Mouse (Mus musculus) liver, postnatal 0 days (tissue): ENCODE results near the gene Edem1. TPM values are rescaled to one million over a fixed set of nuclear protein-coding genes. Genes with fewer than 3 reads are reported as not detected.

Source experiments
- ATAC-seq: fragments of 200-750 bp; cut with Nextera tagmentation; 2 replicates; pipeline ENCODE4 v1.8.0; 2017; ENCODE audit warnings: mild to moderate bottlenecking, moderate library complexity
- DNase-seq: peaks from one replicate; pipeline ENCODE4 v3.0.0-alpha.2; 2016
- H3K27ac ChIP-seq: fragments of 300-500 bp; sonication (generic); 2 replicates; pipeline ENCODE4 v1.5.1; 2014; ENCODE audit warnings: antibody characterized with exemption, moderate library complexity, mild to moderate bottlenecking, low read depth
- H3K27me3 ChIP-seq: fragments of 300-500 bp; sonication (generic); 2 replicates; pipeline ENCODE4 v1.6.1; 2014; ENCODE audit warnings: low read length, control low read depth, mixed read lengths; ENCODE audit not compliant: insufficient read depth
- H3K36me3 ChIP-seq: fragments of 300-500 bp; sonication (generic); replicated peaks from 2 replicates; pipeline ENCODE4 v1.6.1; 2014; ENCODE audit warnings: mild to moderate bottlenecking, control low read depth, low read length, moderate library complexity, mixed read lengths; ENCODE audit not compliant: insufficient read depth
- H3K4me1 ChIP-seq: fragments of 300-500 bp; sonication (generic); 2 replicates; pipeline ENCODE4 v1.6.1; 2014; ENCODE audit warnings: antibody characterized with exemption, mild to moderate bottlenecking, control low read depth; ENCODE audit not compliant: insufficient read depth
- H3K4me2 ChIP-seq: fragments of 300-500 bp; sonication (generic); 2 replicates; pipeline ENCODE4 v1.6.1; 2014; ENCODE audit warnings: low read depth, mild to moderate bottlenecking, low read length, moderate library complexity, mixed read lengths
- H3K4me3 ChIP-seq: fragments of 300-500 bp; sonication (generic); 2 replicates; pipeline ENCODE4 v1.5.1; 2014; ENCODE audit warnings: low read depth, low read length
- H3K9ac ChIP-seq: fragments of 300-500 bp; sonication (generic); replicated peaks from 2 replicates; pipeline ENCODE4 v1.6.1; 2014; ENCODE audit warnings: mild to moderate bottlenecking, moderate library complexity
- H3K9me3 ChIP-seq: fragments of 300-500 bp; sonication (generic); 2 replicates; pipeline ENCODE4 v1.6.1; 2016; ENCODE audit warnings: mild to moderate bottlenecking, control low read depth, low read length, mixed read lengths
- CTCF ChIP-seq: sonication (generic); IDR thresholded peaks from 2 replicates; pipeline ENCODE4 v1.5.1; 2016; ENCODE audit warnings: antibody characterized with exemption, low read depth
- EP300 ChIP-seq: IDR thresholded peaks from 2 replicates; pipeline ENCODE4 v1.6.1; 2016; ENCODE audit warnings: antibody characterized with exemption, low read depth, mild to moderate bottlenecking
- WGBS: fragments of 180-500 bp; shearing (Covaris S2); extraction: QIAGEN DNeasy Blood & Tissue Kit; methylation state at CpG from one replicate; pipeline ENCODE4 v1.1.7; 2014; ENCODE audit not compliant: insufficient replicate concordance; 5-methylcytosine and 5-hydroxymethylcytosine counted together
- polyA plus RNA-seq: library from polyadenylated mRNA; unstranded; fragments of >200 nt; fragmentation: Nextera tagmentation; extraction: Ambion mirVana; gene quantifications from 2 replicates; pipeline ENCODE4 v1.2.1, GENCODE M21; 2015

Gene Edem1
- polyA plus RNA-seq, 1 experiment from 2014 or later, result 23.1 TPM

- ATAC-seq, result no peak
- Histone ChIP-seq H3K9me3 (no peaks in the 10 kb centered on the region), H3K27me3 (no peaks in the 10 kb centered on the region), H3K4me3 (no peak overlapping the region), H3K4me1 (peaks cover 18% of the 10 kb centered on the region), H3K36me3 (no peaks in the 10 kb centered on the region), H3K27ac (no peak overlapping the region), H3K4me2 (no peak overlapping the region), H3K9ac (no peak overlapping the region)
- DNase-seq, result no peak
- TF ChIP-seq CTCF (peak; percentile 42), EP300 (no peak)
- 71% methylated on average over 1 of the region's 1 CpGs for WGBS
Measured at GRCm38 (mm10) chr6:108808786-108809185, 19.7 kb upstream of the Edem1 start.

- ATAC-seq, result no peak
- TF ChIP-seq CTCF (no peak), EP300 (no peak)
- no peaks in the 10 kb centered on the region for H3K9me3 ChIP-seq
- no peak overlapping the region for H3K4me2 ChIP-seq
- H3K36me3 ChIP-seq, result peaks cover 4% of the 10 kb centered on the region; the same call in 1 of the 2 replicates
- H3K9ac ChIP-seq, result no peak overlapping the region
- peaks cover 10% of the 10 kb centered on the region for H3K4me1 ChIP-seq
- H3K4me3 ChIP-seq, result no peak overlapping the region
- no peak for DNase-seq
- WGBS, result 77% methylated on average over 10 of the region's 10 CpGs
- H3K27ac ChIP-seq, result no peak overlapping the region
- no peaks in the 10 kb centered on the region for H3K27me3 ChIP-seq
Measured at GRCm38 (mm10) chr6:108810237-108810636, 18.2 kb upstream of the Edem1 start.

GRCm38 (mm10) chr6:108812134-108812533, 16.3 kb upstream of the Edem1 start:
- no peak for TF ChIP-seq CTCF
- no peak for TF ChIP-seq EP300
- DNase-seq, result no peak
- no peak overlapping the region for H3K9ac ChIP-seq
- no peaks in the 10 kb centered on the region; the same call in 1 of the 2 replicates for H3K4me1 ChIP-seq
- peaks cover 17% of the 10 kb centered on the region for H3K36me3 ChIP-seq
- H3K9me3 ChIP-seq, result no peaks in the 10 kb centered on the region
- no peaks in the 10 kb centered on the region for H3K27me3 ChIP-seq
- H3K27ac ChIP-seq, result no peak overlapping the region
- H3K4me3 ChIP-seq, result no peak overlapping the region
- no peak overlapping the region for H3K4me2 ChIP-seq
- 84% methylated on average over 2 of the region's 2 CpGs for WGBS
- ATAC-seq, result no peak

- H3K4me3 ChIP-seq, result no peak overlapping the region
- peaks cover 4% of the 10 kb centered on the region; the same call in 1 of the 2 replicates for H3K4me1 ChIP-seq
- H3K9ac ChIP-seq, result no peak overlapping the region
- H3K9me3 ChIP-seq, result no peaks in the 10 kb centered on the region
- H3K27ac ChIP-seq, result no peak overlapping the region
- peaks cover 60% of the 10 kb centered on the region for H3K36me3 ChIP-seq
- ATAC-seq (no peak), DNase-seq (no peak)
- no peak overlapping the region for H3K4me2 ChIP-seq
- no peak for TF ChIP-seq EP300
- no peak for TF ChIP-seq CTCF
- no peaks in the 10 kb centered on the region for H3K27me3 ChIP-seq
- WGBS, result 72% methylated on average over 4 of the region's 4 CpGs
Measured at GRCm38 (mm10) chr6:108817510-108817909, 10.9 kb upstream of the Edem1 start.

- Histone ChIP-seq H3K4me2 (no peak overlapping the region), H3K36me3 (peaks cover 27% of the 10 kb centered on the region), H3K27me3 (no peaks in the 10 kb centered on the region), H3K4me1 (peaks cover 25% of the 10 kb centered on the region), H3K4me3 (no peak overlapping the region), H3K9me3 (no peaks in the 10 kb centered on the region), H3K27ac (peak overlapping the region; percentile 56), H3K9ac (no peak overlapping the region)
- no peak for DNase-seq
- 41% methylated on average over 7 of the region's 7 CpGs for WGBS
- no peak for ATAC-seq
- TF ChIP-seq CTCF, result no peak
- TF ChIP-seq EP300, result no peak
Measured at GRCm38 (mm10) chr6:108824816-108825545, 3.5 kb upstream of the Edem1 start.

GRCm38 (mm10) chr6:108826070-108826469, 2.4 kb upstream of the Edem1 start:
- WGBS, result 56% methylated on average over 3 of the region's 3 CpGs
- Histone ChIP-seq H3K4me1 (peaks cover 32% of the 10 kb centered on the region), H3K9ac (no peak overlapping the region), H3K4me2 (no peak overlapping the region), H3K4me3 (no peak overlapping the region), H3K36me3 (peaks cover 16% of the 10 kb centered on the region), H3K27me3 (no peaks in the 10 kb centered on the region), H3K27ac (no peak overlapping the region), H3K9me3 (no peaks in the 10 kb centered on the region)
- no peak for TF ChIP-seq CTCF
- TF ChIP-seq EP300, result no peak
- DNase-seq, result no peak
- no peak for ATAC-seq
